Mouse (Mus musculus) layer of hippocampus, postnatal 25 days (tissue): ENCODE data around the gene Lsm10. TPM values are rescaled to one million over a fixed set of nuclear protein-coding genes. Genes with fewer than 3 reads are reported as not detected.

Experiments
- DNase-seq, 2 experiments: peaks; one replicate each; pipeline ENCODE4 v3.0.0; 2022; ENCODE audit warnings: mixed read lengths in 2 of 2, low spot score in 1 of 2; ENCODE audit errors: extremely low spot score in 1 of 2
- total RNA-seq, 2 experiments: library from RNA; stranded (reverse); gene quantifications; 2 replicates each; pipeline ENCODE4 v1.2.3; 2021

Lsm10 gene
- 10 to 100 TPM; 14.7 to 17.6 TPM for total RNA-seq

DNA sequence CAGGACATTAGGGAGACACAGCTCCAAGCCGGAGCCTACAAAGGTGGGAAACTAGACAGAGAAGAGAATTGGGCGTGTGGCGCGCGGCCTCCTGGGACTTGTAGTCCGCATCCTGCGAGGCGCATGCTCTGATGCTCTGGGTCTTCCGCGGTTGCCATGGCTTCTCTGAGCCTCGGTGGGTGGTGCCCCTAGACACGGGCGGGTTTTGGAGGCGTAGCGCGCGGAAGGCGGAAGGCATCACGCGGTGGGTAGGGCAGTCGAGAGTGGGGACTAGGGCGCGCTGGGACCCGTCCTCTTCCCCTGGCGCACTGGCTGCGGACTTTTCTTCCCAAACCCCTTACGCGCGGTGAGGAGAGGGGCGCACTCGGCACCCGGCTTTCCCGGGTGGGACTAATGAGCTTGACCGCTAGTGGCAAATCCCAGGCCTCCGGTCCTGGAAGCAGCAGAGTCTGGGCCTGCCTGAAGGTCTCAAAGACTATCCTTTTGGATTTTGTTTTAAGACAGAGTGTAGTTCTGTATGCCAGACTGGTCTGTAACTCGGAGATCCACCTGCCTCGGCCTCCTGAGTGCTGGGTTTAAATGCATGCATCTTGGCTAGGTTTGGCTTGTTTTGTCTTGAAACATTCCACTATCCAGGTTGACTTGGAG is at the start of gene Lsm10:
Lsm10 (plus strand) TSS at position 160 of the 648 bp plus-strand sequence.
- DNase-seq, result peak; percentile 79 to 86

- DNase-seq, result peak; percentile 70 to 78
Observed at GRCm38 (mm10) chr4:126046851-126047585, 49.4 kb upstream of the Lsm10 start, which contains the start of gene Mrps15. Gene Mrps15, plus strand, starts transcription at chr4:126046925.

- DNase-seq, result peak; percentile 30 to 53
Observed at GRCm38 (mm10) chr4:126051617-126052016, 44.8 kb upstream of the Lsm10 start.

DNA sequence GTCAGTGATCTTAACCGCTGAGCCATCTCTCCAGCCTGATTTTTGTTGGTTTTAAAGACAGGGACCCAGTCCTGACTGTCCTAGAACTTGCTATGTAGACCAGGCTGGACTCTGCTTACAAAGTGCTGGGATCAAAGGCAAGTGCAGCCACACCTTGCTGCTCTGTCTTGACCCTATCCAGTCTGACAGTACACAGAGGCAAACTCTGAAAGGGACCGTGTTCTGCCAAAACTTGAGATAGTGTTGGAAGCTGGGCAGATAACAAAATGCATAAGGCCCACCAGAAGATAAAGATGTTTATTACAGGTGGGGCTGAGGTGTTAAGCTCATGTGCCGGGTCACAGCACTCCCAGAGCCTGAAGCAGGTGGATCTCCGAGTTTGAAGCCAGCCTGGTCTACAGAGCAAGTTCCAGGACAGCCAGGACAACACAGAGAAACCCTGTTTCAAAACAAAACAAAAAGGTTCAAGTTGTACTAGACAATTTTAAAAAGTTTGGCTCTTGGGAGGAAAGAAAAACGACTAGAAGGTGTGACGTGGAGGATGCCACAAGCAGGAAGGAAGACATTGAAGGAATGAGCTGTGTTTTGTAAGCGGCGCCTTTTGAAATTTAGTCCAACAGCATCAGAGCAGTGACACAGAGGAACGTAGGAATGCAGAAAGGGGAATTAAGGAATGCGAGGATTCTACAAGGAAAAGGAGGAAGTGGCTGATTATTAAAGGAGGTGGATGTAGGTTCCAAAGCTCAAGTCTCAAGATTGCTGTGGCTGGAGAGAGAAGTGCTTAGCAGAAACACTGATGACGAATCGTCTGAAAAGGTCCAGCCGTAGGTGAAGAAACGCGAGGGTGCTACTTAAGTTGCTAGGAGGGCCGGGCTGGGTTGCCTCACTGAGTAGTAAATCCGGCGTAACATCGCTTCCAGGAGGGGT is 39.0 kb upstream of the Lsm10 start:
- no peak for DNase-seq

- DNase-seq, result peak; percentile 78
Observed at GRCm38 (mm10) chr4:126058134-126058996, 38.1 kb upstream of the Lsm10 start, which contains the start of gene Oscp1. Gene Oscp1, plus strand, starts transcription at chr4:126058565.

DNA sequence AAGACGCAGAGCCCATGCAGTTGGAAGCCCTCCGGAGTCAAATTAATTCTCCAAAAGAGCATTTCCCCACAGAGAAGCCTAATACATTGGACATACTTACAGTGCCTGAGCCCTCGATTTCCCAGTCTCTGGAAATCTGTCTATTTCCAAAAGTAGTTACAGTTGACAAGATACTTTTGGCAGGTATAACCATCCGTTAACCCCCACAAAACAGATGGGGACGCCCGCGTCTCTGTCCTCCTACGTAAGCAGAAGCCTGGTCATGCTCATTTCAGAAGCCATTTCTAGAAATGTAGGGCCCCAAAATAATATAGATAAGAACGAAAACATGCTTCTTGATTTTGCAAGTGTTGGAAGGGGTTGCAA is 37.4 kb upstream of the Lsm10 start:
- DNase-seq, result peak; percentile 20 to 23

- DNase-seq, result peak in 1 of 2 experiments; percentile 24
Observed at GRCm38 (mm10) chr4:126062856-126063255, 33.6 kb upstream of the Lsm10 start.

GRCm38 (mm10) chr4:126065241-126065640 is 31.2 kb upstream of the Lsm10 start:
- peak; percentile 20 to 22 for DNase-seq

DNA sequence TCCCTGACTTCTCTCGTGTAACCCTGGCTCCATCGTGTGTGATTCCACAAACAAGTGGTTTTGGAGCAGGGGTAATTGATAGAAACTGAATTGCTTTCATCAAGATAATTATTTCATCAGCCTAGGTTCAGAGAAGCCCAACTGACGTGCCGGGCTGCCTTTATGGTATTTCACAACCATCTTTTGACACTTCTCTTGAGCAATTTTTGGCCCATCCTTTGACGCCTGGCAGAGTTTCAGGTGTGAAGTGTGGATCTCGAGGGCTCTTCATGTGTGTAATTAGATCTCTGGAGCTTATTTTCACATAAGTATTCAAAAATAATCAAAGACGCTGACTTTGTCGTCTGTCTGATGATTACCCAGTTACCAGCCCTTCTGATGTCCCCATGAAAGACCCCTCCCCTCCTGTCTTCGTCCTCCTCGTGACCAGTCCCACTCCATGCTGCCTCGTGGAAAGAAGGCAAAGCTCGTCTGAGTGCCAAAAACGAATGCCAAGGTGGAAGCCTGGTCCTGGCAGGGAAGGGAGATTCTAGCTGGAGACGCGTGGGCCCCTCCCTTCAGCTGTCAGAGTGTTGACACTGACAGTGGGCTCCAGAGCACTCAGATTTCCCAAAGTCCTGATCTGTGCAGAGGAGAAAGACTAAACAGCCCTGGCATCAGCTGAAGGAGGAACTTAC is 28.9 kb upstream of the Lsm10 start:
- no peak for DNase-seq

DNA sequence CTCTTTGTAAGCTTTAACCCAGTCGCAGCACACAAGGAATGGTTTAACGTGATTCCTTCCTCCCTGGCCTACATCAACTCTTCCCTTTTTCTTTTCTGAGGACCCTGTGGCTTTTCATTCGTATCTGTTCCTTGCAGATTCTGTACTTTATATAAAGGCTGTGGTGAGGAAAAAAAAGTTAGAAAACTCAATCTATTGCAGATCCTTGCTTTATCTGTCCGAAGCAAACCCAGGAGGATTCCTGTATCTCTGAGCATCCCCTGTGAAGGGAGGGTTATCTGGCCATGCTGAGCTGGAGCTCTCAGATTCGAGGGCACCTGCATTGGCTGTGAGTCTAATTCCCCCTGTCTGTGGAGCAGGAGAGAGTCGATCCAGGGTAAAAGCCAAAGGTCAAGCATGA is 27.6 kb upstream of the Lsm10 start:
- no peak for DNase-seq

GRCm38 (mm10) chr4:126077833-126078232 is 18.6 kb upstream of the Lsm10 start:
- DNase-seq, result no peak

DNA sequence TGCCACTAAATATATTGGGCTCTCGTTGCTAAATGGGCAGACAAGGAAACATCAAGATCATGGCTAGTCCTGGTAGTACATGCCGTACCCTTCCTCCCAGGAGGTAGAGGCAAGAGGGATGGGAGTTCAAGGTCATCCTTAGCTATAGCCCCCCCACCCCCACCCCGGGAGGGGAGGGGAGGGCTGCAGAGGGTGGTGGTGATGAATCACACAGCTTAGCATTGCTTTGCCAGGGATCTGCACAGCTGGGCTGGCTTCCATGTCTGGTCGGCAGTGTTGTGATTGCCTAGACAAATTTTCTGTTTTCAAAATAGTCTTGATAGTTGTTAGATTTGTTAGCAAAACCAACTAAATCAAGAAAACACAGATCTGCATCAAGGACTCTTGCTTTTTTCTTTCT is 17.2 kb upstream of the Lsm10 start:
- DNase-seq, result no peak

GRCm38 (mm10) chr4:126081601-126082000 is 14.8 kb upstream of the Lsm10 start:
- DNase-seq, result no peak

DNA sequence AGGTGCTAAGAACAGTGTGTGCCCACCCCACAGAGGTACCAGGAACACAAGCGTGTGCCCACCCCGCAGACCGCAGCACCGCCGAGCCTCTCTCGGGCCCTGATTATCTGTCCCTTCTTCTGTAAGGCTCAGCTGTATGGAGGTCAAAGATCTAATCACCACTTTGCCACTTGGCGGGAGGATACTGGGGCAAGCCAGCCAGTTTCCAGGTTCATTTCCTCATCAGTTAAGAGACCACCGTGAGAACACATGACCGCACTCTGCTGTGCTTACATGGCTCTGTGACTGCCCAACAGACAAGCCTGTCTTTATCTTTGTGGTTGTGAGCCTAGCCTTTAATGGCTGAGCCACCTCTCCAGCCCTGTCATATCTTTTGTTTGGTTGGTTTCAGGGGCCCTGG is 13.4 kb upstream of the Lsm10 start:
- DNase-seq, result no peak

- DNase-seq, result no peak
Observed at GRCm38 (mm10) chr4:126084382-126084781, 12.0 kb upstream of the Lsm10 start.

DNA sequence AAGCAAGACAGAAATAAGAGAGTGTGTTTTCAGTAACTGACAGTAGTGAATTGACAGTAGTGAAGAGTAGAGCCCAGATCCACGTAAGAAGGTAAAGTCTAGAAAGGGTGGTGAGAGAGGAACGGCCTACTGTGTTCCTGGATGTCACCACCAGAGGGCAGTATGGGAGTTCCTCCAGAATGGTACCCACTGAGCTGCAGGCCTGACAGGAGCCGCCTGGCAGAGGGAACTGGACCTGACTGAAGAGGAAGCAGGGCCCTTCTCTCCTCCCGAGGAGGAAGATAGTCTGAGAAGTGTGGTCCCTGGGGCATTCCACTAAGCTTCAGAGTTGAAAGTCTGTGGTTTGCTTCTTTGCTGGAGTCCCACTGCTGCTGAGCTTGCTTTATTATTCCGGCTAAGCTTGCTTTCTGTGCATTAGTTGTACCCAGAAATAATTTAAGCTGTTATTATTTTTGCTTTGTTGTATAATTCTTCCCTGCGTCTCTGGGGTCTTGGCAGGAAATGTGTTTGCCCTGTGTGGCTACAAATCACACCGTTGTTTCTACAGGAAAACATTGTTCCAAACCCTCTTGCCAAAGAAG is 10.3 kb upstream of the Lsm10 start:
- DNase-seq, result peak; percentile 51 to 81

DNA sequence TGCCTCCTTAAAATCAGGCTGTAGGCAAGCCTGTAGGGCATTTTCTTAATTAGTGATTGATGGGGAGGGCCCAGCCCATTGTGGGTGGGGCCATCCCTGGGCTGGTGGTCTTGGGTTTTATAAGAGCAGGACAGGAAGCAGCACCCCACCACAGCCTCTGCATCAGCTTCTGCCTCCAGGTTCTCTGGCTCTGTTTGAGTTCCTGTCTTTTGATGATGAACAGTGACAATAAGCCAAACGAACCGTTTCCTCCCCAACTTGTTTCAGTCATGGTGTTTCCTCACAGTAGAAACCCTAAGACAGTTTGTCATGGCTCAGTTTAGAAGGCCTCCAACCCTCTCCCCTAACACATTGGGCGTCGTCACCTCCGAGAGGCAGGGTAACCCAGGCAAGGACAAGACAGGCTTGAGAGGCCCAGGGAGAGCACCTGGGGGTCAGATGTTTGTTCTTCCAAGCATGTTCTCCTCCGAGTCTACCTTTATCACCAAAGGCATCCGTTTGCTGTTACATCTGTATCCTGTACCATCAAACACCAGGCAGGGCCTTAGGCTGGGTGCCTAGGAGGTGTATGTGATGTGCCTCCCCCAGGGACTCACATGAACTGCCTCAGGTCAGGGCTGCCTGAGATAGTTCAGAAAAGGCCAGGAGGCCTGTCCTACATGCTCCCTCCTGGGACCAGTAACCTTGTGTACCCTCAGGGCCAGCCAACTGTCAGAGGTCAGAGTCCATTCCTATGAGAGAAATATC is 6.1 kb upstream of the Lsm10 start:
- DNase-seq, result no peak

DNA sequence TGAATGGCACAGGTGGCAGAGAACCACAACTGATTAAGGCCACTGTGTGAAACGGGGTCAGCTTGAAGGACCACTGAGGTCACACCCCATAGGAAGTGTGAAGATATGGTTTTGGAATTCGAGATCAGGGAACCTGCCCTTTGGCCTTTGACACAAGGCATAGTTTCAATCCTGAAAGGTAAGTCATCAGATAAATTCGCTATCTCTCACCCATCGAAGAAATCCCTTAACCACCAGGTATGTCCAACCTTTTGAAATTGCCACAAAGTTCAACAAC is 5.6 kb upstream of the Lsm10 start:
- DNase-seq, result no peak

DNA sequence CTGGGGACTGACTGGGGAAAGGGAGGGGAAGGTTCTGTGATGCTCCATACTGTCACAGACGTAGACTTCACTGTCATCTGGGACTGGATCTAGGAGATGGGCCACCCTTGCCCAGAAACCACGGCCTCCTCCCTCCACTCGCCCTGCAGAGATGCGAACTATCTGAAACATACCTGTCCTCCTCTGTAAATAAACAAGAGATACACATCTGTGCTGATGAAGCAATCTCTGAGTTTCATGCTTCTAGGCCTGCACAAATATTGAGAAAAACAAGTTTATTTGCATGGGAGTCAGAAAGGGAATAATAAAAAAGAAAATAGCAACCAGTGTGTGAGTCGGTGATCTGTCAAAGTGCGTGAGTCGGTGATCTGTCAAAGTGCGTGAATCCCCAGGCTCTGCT is 4.5 kb upstream of the Lsm10 start:
- DNase-seq, result no peak
